Mouse (Mus musculus): ENCODE data around the gene Ccsap. TPM values are rescaled to one million over a fixed set of nuclear protein-coding genes. Genes with fewer than 3 reads are reported as not detected.
"Not testable (repeated sequence)": the region's sequence is repeated elsewhere in the genome, so short reads cannot be mapped to it uniquely, and the experiment has no call there.

Ccsap gene
- total RNA-seq, 2 experiments from 2014 or later = 7.9 to 11.9 TPM

DNA sequence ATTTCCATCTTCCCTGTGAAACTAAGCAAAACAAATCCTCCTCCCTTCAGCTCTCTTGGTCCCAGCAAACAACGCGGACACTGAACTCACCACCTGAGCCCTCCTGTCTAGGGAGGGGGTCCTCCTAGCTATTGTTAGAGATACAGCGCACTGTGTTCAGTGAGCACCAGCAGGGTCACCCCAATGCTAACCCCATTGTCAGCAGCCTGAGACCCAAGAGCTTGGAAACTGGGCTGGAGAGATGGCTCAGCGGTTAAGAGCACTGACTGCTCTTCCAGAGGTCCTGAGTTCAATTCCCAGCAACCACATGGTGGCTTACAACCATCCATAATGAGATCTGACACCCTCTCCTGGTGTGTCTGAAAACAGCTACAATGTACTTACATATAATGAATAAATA, 50.7 kb downstream of the Ccsap start:
- not testable (repeated sequence) for ATAC-seq (replicated peaks; ENCODE audit: low FRiP score, poor library complexity, severe bottlenecking)

DNA sequence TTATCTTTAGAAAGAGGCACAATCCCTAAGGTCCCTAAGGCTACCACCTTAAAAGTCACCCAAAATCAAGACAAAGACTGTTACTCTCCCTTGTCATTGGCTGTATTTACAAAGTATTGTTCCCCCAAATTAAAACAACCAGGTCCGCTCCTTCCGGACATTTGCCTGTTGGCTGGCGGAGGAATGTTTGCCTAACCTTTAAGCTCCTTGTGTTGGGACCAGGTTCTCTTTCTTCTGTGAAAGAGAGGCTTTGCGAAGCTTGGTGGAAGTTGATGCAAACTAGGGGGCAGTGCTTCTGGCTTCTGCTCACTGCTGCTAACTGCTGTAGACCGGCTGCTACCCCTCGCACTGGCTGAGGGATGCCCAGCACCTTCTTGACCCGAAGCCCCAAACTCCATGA, 51.3 kb downstream of the Ccsap start:
- ATAC-seq (replicated peaks; ENCODE audit: low FRiP score, poor library complexity, severe bottlenecking) = no peak

DNA sequence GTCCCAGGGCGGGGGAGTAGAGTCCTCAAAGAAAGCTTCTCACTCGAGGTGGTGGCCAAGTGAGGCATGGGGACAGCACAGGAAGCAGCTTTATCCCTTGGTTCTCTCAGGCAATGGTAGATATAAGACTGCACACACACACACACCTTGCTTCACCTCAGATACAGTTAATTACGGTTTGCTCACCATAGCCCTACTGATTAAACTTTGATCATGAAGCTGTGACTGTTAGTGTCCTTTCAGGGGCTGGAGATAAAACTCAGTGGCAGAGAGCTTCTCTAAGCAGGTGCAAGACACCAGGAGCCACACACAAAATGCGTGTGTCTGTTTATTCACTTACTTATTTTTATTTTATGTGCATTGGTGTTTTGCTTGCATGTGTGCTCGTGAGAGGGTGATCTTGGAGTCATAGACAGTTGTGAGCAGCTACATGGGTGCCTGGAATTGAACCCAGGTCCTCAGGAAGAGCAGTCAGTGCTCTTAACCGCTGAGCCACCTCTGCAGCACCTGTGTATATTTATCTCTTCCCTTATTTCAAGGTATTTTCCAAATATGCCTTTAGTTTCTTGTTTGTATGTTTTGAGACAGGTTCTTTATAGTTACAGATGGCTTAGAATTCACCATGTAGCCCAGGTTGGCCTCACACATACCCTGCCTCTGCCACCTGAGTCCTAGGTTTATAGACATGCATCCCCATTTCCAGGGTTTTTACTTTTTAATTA, 52.0 kb downstream of the Ccsap start:
- no peak for ATAC-seq (replicated peaks; ENCODE audit: low FRiP score, poor library complexity, severe bottlenecking)

DNA sequence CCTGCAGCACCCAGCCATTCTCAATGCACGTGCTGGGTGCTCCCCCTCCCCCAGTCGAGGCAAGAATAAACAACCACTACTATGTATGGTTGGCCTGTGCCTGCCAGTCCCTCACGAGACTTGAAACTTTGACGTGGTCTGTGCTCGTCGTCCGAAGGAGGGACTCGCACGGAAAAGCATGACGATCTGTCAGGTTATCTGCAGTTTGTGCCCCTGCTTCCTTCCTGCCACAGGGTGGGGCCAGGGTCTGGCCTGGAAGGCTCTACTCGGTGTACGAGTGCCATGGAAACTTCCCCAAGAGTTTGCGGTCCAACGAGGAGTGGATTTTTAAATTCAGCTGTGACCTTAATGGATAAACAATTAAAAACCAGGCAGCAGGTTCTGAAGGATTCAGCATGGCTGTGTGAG, 53.0 kb downstream of the Ccsap start:
- ATAC-seq (replicated peaks; ENCODE audit: low FRiP score, poor library complexity, severe bottlenecking) = 0 out of 2 replicates have a peak, but pooled peaks have one; percentile 38

DNA sequence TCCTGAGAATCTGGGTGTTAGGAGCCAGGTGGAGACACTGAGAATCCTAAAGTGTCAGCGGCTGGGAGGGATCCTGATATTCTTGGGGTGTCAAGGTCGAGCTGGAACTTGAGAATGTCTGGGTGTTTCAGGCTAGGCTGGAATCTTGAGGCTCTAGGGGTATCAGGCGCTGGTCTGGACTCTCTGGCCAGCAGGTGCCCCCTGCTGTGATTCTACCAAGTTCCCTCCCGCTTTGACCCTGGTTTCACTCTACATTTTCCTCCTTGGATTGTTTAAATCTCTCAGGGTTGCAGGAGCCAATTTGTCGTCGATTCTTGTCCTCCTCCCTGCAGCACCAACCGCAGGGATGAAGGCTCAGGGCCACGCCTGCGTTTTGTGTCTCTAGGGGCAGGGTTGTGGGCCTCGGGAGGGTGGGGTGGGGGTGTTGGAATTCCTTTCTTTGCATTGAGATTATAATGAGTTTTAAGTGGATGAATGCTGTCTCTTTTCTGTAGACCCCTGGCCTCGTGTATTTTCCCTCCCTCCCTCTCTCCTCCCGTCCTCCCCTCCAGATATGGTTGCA, 53.6 kb downstream of the Ccsap start:
- peak; percentile 33 for ATAC-seq (replicated peaks; ENCODE audit: low FRiP score, poor library complexity, severe bottlenecking)

DNA sequence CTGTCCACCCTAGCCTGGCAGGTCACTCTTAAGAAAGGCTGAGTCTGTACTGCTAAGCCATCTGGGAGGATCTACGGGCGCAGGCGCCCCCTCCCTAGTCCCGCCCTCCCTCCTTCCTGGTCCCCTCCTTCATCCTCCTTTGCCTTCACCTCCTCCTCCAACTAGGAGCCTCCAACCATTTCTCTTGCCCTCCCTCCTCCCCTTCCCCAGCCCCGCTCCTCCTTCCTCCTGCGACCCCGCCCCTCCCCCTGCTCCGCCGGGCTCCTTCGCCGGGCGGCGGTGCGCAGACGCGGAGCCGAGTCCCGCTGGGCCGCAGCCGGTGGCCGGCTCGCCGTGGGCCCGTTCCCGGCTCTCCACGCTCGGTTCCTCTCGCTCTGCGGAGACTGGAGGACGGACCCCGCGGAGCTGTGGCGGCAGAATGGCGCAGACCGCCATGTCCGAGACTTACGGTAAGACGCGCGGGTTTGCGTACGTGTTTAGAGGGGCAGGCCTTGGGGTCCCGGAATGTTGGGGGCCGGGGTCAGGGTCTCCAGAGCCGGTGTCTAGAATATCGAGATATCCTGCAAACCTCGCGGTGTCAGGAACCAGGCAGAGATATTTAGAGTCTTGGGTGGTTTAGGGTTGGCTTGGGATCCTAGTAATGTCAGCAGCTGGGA, 54.2 kb downstream of the Ccsap start, which contains the start of gene Rab4a:
Gene Rab4a, plus strand, starts transcription at position 268 of the 656 bp plus-strand sequence.
- peak; percentile 47 for ATAC-seq (replicated peaks; ENCODE audit: low FRiP score, poor library complexity, severe bottlenecking)

DNA sequence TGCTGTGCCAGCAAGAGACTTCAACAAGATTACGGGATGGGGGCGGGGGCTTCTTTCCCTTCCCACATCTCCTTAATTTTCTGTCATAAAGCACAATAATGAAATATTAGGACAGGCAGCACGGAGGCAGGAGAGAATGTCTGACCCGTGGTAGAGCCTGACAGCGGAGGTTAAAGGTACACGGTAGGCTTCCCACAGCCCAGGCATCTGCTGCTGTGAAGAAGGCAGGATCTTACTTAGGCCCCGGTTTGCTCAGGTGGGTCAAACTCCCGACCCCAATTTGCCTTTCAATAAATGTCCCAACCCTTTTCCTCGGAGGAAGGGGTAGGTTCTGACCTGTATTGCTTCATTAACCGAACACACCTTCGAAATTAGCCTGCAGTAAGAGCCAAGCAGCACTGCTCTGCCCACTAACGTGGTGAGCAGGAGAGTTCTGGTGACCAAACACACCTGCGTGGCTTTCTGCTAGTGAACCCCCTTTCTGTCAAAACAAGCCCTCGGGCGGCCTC, 54.7 kb downstream of the Ccsap start:
- ATAC-seq (replicated peaks; ENCODE audit: low FRiP score, poor library complexity, severe bottlenecking) = no peak

DNA sequence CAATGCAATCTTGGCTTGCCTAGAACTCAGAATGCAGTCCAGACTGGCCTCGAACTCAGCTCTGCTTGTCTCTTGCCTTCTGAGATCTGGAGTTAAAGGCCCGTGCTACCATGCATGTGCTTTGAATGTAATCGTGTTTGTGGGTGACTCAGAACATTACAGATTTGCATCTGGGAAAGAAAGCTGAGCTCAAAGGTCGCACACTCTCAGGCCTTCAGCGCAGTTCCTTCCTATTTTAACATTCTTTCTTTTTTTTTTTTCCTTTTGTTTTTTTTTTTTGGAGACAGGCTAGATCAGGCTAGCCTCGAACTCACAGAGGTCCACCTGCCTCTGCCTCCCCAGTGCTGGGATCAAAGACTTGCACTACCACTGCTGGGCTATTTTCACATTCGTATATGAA, 55.4 kb downstream of the Ccsap start:
- ATAC-seq (replicated peaks; ENCODE audit: low FRiP score, poor library complexity, severe bottlenecking) = no peak

DNA sequence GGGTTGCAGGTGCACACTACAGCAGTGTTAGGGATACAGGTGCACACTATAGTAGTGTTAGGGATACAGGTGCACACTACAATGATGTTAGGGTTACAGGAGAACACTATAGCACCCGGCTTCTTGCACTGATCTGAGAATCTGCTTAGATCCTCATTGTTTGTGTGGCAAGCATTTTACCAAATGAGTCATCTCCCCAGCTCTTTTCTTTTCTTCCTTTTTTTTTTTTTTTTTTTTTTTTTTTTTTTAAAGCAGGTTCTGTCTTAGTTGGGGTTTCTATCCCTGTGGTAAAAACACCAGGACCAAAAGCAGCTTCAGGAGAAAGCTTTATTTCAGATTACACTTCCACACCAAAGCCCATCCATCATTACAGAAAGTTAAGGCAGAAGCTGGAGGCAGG, 56.4 kb downstream of the Ccsap start:
- ATAC-seq (replicated peaks; ENCODE audit: low FRiP score, poor library complexity, severe bottlenecking) = no peak

DNA sequence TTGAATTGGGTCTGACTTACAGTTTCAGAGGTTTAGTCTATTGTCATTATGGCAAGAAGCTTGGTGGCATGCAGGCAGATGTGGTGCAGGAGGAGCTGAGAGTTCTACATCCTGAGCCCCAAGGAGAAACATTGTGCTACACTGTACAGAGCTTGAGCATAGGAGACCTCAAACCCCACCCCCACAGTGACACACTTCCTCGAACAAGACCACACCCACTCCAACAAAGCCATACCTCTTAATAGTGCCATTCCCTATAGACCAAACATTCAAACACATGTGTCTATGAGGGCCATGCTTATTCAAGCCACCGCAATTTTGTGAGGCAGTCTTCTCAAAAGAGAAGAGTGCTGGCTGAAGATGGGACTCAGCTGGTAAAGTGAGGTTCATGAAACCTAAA, 58.5 kb downstream of the Ccsap start:
- no peak for ATAC-seq (replicated peaks; ENCODE audit: low FRiP score, poor library complexity, severe bottlenecking)

DNA sequence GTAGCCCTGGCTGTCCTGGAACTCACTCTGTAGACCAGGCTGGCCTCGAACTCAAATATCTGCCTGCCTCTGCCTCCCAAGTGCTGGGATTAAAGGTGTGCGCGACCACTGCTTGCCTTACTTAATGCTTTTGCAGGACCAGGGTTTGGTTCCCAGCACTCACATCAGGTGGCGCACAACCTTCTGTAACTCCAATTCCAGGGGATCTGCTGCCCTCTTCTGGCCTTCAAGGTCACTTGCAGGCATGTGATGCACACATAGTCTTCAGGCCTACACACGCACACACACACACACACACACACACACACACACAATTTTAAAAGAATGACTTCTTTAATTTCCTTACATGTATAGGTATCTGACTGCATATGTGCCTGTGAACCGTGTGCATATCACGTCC, 59.1 kb downstream of the Ccsap start:
- no peak for ATAC-seq (replicated peaks; ENCODE audit: low FRiP score, poor library complexity, severe bottlenecking)

DNA sequence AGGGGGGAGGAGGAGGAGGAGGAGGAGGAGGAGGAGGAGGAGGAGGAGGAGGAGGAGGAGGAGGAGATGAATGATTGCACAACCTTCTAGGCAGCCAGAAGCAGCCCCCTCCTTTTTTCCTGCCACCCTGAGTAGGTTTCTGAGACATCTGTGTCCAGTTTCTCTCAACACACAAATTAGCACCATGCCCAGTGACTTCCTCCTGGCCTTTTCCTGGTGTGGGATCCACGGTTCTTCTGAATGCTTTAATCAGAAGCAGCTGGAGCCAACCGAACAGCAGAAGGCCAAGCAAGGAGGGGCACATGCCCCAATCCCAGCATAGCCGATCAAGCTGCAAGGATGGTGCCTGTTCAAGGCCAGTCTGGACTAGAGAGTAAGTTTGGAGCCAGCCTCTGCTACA, 60.1 kb downstream of the Ccsap start:
- no peak for ATAC-seq (replicated peaks; ENCODE audit: low FRiP score, poor library complexity, severe bottlenecking)

DNA sequence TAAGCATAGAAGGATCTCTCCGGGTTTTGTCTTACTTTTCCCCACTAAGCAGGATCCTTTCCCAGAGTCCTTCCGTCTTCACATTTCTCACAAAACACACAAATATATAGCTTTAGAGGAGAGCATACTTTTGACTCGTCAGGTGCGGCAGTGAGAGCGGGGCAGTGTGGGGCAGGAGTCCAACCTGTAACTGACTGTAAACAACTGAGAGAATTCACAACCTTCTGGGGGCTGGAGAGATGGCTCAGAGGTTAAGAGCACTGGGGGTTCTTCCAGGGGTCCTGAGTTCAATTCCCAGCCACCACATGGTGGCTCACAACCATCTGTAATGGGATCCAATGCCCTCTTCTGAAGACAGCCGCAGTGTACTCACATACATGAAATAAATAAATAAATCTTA, 60.6 kb downstream of the Ccsap start:
- ATAC-seq (replicated peaks; ENCODE audit: low FRiP score, poor library complexity, severe bottlenecking) = no peak

DNA sequence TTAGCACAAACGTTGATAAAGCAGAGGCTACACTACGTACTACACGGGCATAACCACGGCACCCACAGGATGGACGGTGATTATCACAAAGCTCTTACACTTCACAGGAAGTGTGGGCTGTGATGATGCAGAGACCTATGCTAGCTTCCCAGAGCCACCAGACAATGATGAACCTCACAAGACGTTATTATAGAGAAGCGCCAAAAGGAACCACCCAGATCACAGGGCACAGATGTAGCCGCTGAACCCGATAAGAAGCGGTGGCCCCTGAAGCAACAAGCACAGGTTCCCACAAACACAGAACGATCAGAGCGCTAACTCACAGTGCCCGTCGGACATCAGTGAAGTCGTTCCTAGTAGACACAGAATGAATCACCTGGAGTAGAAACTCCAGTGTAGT, 62.1 kb downstream of the Ccsap start:
- peak; percentile 66 for ATAC-seq (replicated peaks; ENCODE audit: low FRiP score, poor library complexity, severe bottlenecking)

DNA sequence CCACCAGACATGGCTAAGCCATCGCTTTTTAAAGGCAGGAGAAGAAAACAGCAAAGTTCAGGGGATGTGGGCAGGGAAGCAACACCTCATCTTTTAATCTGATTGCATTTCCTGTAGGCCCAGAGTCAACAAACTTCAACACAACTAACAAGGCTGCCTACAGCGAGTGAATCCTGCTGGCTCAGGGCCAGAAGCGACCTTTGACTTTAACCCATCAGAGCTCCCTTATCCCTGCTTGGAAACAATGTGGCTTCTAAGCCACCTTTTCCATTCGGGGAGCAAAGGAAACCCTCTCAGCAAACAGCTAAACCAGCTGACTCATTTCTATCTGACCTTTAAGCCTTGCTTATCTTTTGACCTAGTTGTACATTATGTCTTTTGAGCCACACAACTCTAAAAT, 63.3 kb downstream of the Ccsap start:
- ATAC-seq (replicated peaks; ENCODE audit: low FRiP score, poor library complexity, severe bottlenecking) = no peak

DNA sequence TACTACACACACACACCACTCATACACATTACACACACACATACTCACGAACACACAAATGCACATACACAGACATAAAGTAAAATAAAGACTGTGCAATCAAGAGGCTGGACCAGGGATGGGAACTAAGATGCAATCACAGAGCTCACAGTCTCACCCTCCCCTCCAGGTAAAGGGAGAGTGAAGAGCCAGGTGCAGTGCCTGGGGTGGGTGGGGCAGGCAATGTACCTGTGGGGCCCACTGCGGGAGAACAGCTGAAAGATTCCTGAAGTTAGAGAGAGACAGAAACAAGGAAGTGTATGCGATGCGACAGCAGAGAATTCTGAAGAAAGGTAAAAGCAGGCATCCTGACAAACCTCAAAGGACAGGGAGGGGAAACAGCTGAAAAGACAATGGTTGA, 65.2 kb downstream of the Ccsap start:
- no peak for ATAC-seq (replicated peaks; ENCODE audit: low FRiP score, poor library complexity, severe bottlenecking)

DNA sequence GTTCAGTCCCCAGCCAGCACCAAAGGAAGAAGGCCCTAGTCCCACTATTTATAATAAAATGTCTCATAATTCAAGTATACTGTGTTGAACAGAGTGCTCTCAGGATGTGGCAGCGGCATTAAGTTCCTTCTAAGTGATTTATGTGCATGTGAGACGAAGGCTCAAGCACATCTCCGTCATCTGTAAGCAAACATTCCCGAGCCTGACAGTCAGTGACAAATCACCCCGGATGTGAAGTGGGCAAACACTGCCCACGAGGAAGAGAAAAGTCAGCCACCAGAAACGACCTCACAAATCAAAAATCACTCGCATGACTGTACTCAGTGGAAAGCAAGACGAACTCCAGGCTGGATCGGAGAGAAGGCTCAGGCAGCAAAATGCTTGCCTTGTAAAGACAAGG, 66.1 kb downstream of the Ccsap start:
- no peak for ATAC-seq (replicated peaks; ENCODE audit: low FRiP score, poor library complexity, severe bottlenecking)

DNA sequence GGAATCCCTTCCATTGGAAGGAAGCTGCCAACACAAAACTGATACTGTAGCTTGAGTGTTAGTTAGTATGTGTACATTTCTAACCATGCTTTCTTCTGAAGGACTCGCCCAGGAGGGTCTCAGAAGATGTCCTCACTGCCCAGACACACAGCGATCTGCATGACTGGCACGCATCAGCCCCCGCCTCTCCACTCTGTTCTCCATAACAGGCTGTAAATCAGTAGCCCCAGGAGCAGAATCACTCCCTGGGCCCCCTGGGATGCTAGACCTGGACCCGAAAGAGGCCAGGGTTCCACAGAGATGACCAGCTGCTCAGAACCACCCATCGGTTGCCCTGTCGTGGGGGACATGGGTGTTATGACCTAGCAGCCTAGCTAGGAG, 68.2 kb downstream of the Ccsap start:
- no peak for ATAC-seq (replicated peaks; ENCODE audit: low FRiP score, poor library complexity, severe bottlenecking)

DNA sequence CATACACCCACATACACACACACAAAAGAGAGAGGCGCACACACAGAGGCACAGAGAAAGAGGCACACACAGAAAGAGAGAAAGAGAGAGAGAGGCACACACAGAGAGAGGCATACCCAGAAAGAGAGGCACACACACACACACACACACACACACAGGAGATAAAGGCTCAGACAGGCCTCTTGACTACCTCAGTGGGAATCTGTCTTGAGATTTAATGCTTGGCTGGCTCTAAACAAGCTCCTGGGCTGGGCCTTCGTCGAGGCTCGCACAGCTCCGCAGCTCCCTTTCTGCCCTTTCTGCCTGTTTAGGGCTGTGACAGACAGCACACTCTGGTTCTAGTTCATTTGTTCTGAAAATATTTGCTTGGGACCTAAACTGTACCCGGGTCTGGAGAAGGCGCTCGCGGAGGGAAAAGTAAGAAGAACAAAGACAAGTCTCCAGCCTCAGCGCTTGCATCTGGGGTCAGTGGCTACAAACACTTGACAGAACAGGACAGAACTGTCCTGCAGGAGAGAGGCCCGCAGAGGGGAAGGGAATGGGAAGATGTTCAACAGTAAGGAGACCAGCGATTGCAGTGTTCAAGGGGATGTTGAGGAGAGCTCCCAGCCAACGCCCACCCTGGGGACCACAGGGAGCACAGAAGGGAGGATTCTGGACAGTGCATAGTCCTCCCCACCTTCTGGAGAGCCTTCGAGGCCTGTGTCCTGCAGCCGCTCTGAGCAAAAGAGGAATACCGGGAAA, 68.7 kb downstream of the Ccsap start:
- no peak for ATAC-seq (replicated peaks; ENCODE audit: low FRiP score, poor library complexity, severe bottlenecking)

Data from erythroblast, adult 5-6 weeks (primary cell).